Mouse (Mus musculus): ENCODE measurements at regions not wholly inside any gene's neighbourhood (a gene's known extent, or its start where the extent isn't known, plus 50 kb on each side); places are given as distances from the start of the nearest gene placed in this dataset.

GRCm38 (mm10) chr10:17576333-17576750 is 146.7 kb upstream of the Cited2 start:
- TF ChIP-seq EP300 (IDR thresholded peaks at IDR 0.05; ENCODE audit: insufficient read depth, low read depth, low read length) (no peak), CTCF (IDR thresholded peaks at IDR 0.05; ENCODE audit: low read depth, low read length) (no peak), POLR2A (IDR thresholded peaks at IDR 0.05; ENCODE audit: insufficient read depth, low read length) (no peak)

All from ES-Bruce4 (cell line).